8 mouse cellular contexts compared by ENCODE assay signal in the genomic region with DNA sequence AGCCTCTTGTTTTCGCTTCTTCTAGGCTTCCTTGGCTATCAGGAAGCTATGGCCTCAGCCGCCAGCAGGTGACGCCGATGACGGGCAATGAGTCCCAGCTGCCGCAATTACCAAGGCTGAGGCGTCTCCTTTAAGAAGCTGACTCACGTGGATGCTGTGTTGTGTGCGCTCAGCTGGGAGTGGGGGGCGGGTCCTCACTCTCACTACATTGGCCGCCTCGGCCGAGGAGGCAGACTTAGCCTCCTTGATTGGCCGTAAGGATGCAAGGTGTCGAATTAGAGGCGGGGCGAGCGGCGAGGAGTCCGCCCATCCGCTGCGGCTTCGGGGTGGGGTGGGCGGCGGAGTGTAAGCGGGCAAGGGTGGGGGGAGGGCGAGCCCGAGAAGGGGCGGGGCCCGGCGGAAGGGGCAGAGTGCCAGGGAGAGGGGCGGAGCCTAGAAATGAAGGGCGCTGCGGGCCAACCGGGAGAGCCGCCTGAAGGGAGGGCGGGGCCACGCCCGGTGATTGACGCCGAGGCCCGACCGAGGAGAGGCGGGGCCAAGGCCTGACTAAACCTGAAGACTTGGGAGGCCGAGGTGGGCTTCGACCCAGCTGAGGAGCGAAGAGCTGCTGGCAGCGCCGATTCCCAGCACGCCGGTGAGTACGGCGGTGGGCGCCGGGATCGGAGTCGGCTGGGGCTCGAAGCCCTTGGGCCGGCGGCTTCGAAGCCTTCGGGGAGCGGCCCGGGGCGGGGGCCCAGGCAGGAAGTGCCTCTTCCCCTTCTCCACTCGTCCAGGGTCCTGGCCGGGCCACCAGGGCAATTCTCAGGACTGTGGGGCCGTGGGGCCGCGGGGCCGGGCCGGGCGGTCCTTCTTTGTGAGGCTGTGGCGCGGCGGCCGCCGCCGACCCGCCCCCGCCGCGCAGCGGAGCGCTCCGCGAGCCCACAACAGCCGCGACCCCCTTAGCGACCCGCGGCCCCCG. TPM values are rescaled to one million over a fixed set of nuclear protein-coding genes. Genes with fewer than 3 reads are reported as not detected.
DNase-seq lines count a peak whose midpoint lies in the region; ATAC-seq and TF ChIP-seq lines count a peak whose summit lies in the region.

Gene Ypel5, plus strand, starts transcription at position 296 of the 958 bp plus-strand sequence.

- peak within 1 kb of the TSS; percentile 96 for H3K27ac ChIP-seq in heart, embryonic 12.5 days (ENCODE audit: poor library complexity, severe bottlenecking)
- peak within 1 kb of the TSS; percentile 97 for H3K27ac ChIP-seq in kidney, postnatal 0 days
- H3K27ac ChIP-seq in liver, embryonic 11.5 days (ENCODE audit: low read depth, low read length), result peak within 1 kb of the TSS; percentile 96
- H3K27ac ChIP-seq in stomach, embryonic 14.5 days (ENCODE audit: low read length), result peak within 1 kb of the TSS; percentile 93

- TF ChIP-seq CTCF in kidney, postnatal 0 days (IDR thresholded peaks at IDR 0.05; ENCODE audit: low read depth), result peak; percentile 66

- DNase-seq in CD4-positive helper T cell, adult 2 months (ENCODE audit: low read depth, low spot score), result peak; percentile 100
- DNase-seq in brain, embryonic 18.5 days (ENCODE audit: low read depth, low spot score), result peak; percentile 97
- DNase-seq in kidney, postnatal 0 days (ENCODE audit: low spot score), result peak; percentile 98
- DNase-seq in liver, embryonic 11.5 days (ENCODE audit: low spot score), result peak; percentile 98
- DNase-seq in naive thymus-derived CD4-positive, alpha-beta T cell, adult 2 months (ENCODE audit: low read depth), result peak; percentile 99

- no peaks in the 10 kb centered on the region for H3K27me3 ChIP-seq in heart, embryonic 12.5 days (replicated peaks)
- no peaks in the 10 kb centered on the region for H3K27me3 ChIP-seq in kidney, postnatal 0 days (ENCODE audit: insufficient read depth, low read length)
- no peaks in the 10 kb centered on the region for H3K27me3 ChIP-seq in liver, embryonic 11.5 days (replicated peaks; ENCODE audit: control insufficient read depth, insufficient read depth, low read length)
- no peaks in the 10 kb centered on the region for H3K27me3 ChIP-seq in stomach, embryonic 14.5 days (ENCODE audit: control insufficient read depth, insufficient read depth, low read length)

- H3K9ac ChIP-seq in heart, embryonic 12.5 days, result peak within 1 kb of the TSS; percentile 95
- peak within 1 kb of the TSS; percentile 87 for H3K9ac ChIP-seq in kidney, postnatal 0 days (ENCODE audit: low read depth, low read length)
- H3K9ac ChIP-seq in liver, embryonic 11.5 days (ENCODE audit: low read depth, low read length), result peak within 1 kb of the TSS; percentile 85
- H3K9ac ChIP-seq in stomach, embryonic 14.5 days (replicated peaks; ENCODE audit: low read depth, low read length), result peak within 1 kb of the TSS; percentile 76

- H3K9me3 ChIP-seq in heart, embryonic 12.5 days (replicated peaks), result no peaks in the 10 kb centered on the region
- H3K9me3 ChIP-seq in kidney, postnatal 0 days (replicated peaks; ENCODE audit: low read length), result no peaks in the 10 kb centered on the region
- no peaks in the 10 kb centered on the region for H3K9me3 ChIP-seq in liver, embryonic 11.5 days (ENCODE audit: control insufficient read depth, low read length)
- no peaks in the 10 kb centered on the region for H3K9me3 ChIP-seq in stomach, embryonic 14.5 days (ENCODE audit: control insufficient read depth, low read depth, low read length)

- H3K4me1 ChIP-seq in heart, embryonic 12.5 days (replicated peaks), result peaks cover 11% of the 10 kb centered on the region
- 0 out of 2 replicates have a peak, but pooled peaks cover 5% of the 10 kb centered on the region for H3K4me1 ChIP-seq in kidney, postnatal 0 days (replicated peaks; ENCODE audit: insufficient read depth, low read length)
- no peaks in the 10 kb centered on the region for H3K4me1 ChIP-seq in liver, embryonic 11.5 days (replicated peaks; ENCODE audit: control insufficient read depth, insufficient read depth, low read length)
- H3K4me1 ChIP-seq in stomach, embryonic 14.5 days (ENCODE audit: control insufficient read depth, insufficient read depth, low read length), result peaks cover 5% of the 10 kb centered on the region; the same call in 1 of the 2 replicates

- H3K4me2 ChIP-seq in heart, embryonic 12.5 days, result peak within 1 kb of the TSS; percentile 70
- H3K4me2 ChIP-seq in kidney, postnatal 0 days (ENCODE audit: low read length), result peak within 1 kb of the TSS; percentile 73
- H3K4me2 ChIP-seq in liver, embryonic 11.5 days, result peak within 1 kb of the TSS; percentile 85
- H3K4me2 ChIP-seq in stomach, embryonic 14.5 days (replicated peaks; ENCODE audit: low read depth, low read length), result peak within 1 kb of the TSS; percentile 65

- peak; percentile 90 for ATAC-seq in erythroid progenitor cell, adult 5-6 weeks (replicated peaks; ENCODE audit: low FRiP score, poor library complexity, severe bottlenecking)
- peak; percentile 96 for ATAC-seq in heart, embryonic 12.5 days (ENCODE audit: insufficient number of reproducible peaks, low FRiP score)
- ATAC-seq in kidney, postnatal 0 days (replicated peaks; ENCODE audit: low FRiP score, low read depth), result peak; percentile 98
- ATAC-seq in liver, embryonic 11.5 days (replicated peaks; ENCODE audit: low FRiP score), result peak; percentile 95
- peak; percentile 98 for ATAC-seq in stomach, embryonic 14.5 days (ENCODE audit: insufficient number of reproducible peaks, insufficient read depth, low FRiP score, low read depth)

- no peaks in the 10 kb centered on the region; the same call in 1 of the 2 replicates for H3K36me3 ChIP-seq in heart, embryonic 12.5 days
- H3K36me3 ChIP-seq in kidney, postnatal 0 days (ENCODE audit: insufficient read depth, low read length), result 0 out of 2 replicates have a peak, but pooled peaks cover 4% of the 10 kb centered on the region
- no peaks in the 10 kb centered on the region for H3K36me3 ChIP-seq in liver, embryonic 11.5 days (ENCODE audit: control insufficient read depth, insufficient read depth, low read length)
- no peaks in the 10 kb centered on the region for H3K36me3 ChIP-seq in stomach, embryonic 14.5 days (ENCODE audit: control insufficient read depth, insufficient read depth, low read length)

- under 1% methylated on average over 85 of the region's 93 CpGs for WGBS in heart, embryonic 12.5 days
- 1% methylated on average over 57 of the region's 93 CpGs for WGBS in kidney, postnatal 0 days
- WGBS in liver, embryonic 11.5 days, result under 1% methylated on average over 66 of the region's 93 CpGs
- WGBS in stomach, embryonic 14.5 days, result under 1% methylated on average over 80 of the region's 93 CpGs

- H3K4me3 ChIP-seq in heart, embryonic 12.5 days, result peak within 1 kb of the TSS; percentile 81
- peak within 1 kb of the TSS; percentile 95 for H3K4me3 ChIP-seq in kidney, postnatal 0 days (replicated peaks; ENCODE audit: low read depth, low read length)
- peak within 1 kb of the TSS; percentile 90 for H3K4me3 ChIP-seq in liver, embryonic 11.5 days (ENCODE audit: low read depth, low read length)
- H3K4me3 ChIP-seq in stomach, embryonic 14.5 days (ENCODE audit: low read depth, low read length), result peak within 1 kb of the TSS; percentile 77

RNA-seq across cellular contexts. Expression of gene Ypel5, which starts in this region (rescaled TPM):
- 109 and 112 TPM in 2 replicates for total RNA-seq in erythroid progenitor cell, adult 5-6 weeks (2015; ENCODE audit: low replicate concordance)
- 92.1 and 145 TPM in 2 replicates for total RNA-seq in erythroid progenitor cell, adult 5-6 weeks (2017; ENCODE audit: low replicate concordance)
- 75.0 and 75.6 TPM in 2 replicates for polyA plus RNA-seq in heart, embryonic 12.5 days (2016; fragmentation: Nextera tagmentation; extraction: Ambion mirVana)
- polyA plus RNA-seq in kidney, postnatal 0 days (2015; fragmentation: Nextera tagmentation; extraction: Ambion mirVana), result 63.1 and 66.7 TPM in 2 replicates
- polyA plus RNA-seq in liver, embryonic 11.5 days (2014; fragmentation: Nextera tagmentation; extraction: Ambion mirVana), result 29.1 and 30.3 TPM in 2 replicates
- 41.3 and 42.2 TPM in 2 replicates for polyA plus RNA-seq in stomach, embryonic 14.5 days (2014; fragmentation: Nextera tagmentation; extraction: Ambion mirVana)

Comparison
In these comparisons a context has a peak if more than half of its experiments do, and no peak if none do; other contexts are left out.
1. Peak in every context shown above with its lines: DNase-seq, ATAC-seq, H3K4me3 ChIP-seq and H3K27ac ChIP-seq.